Mouse (Mus musculus): ENCODE measurements around the gene Sept9.

DNA sequence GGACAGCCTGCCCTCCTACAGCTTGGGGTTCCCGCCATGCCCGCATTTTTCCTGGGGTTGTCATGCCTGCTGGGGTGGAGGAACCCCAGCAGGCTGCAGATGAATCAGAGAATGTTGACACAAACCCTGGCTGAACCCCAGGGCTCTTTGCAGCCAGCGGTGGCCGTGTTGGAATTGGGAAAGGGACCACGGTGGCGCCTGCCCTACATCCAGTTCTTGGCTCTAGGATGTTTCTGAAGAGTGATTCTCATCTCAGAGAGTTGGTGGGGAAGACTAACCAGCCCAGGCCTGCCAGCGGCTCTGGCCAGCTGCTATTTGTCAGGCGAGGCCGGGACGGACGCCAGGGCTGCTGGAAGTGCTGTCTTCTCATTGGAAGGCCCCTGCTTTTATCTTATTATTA, 115.8 kb downstream of the Sept9 start:
- TF ChIP-seq CTCF (IDR thresholded peaks at IDR 0.05; ENCODE audit: low read depth, low read length): no peak
- no peak for TF ChIP-seq GATA1 (IDR thresholded peaks at IDR 0.05; ENCODE audit: borderline replicate concordance, low read length)
- TF ChIP-seq POLR2AphosphoS5 (IDR thresholded peaks at IDR 0.05; ENCODE audit: insufficient replicate concordance, low read depth, low read length): no peak

Measured in G1E (cell line).